Mouse (Mus musculus) lung, postnatal 10 days (tissue): Measurements from ENCODE around the gene Amz1.

Experiments
- DNase-seq: peaks from one replicate; pipeline ENCODE4 v3.0.0; 2021

Amz1 gene

GRCm38 (mm10) chr5:140723822-140724221 is at the start of gene Amz1:
Amz1 (plus strand) TSS chr5:140724127.
- no peak for DNase-seq

GRCm38 (mm10) chr5:140675079-140675478 is 48.8 kb upstream of the Amz1 start:
- DNase-seq = no peak

GRCm38 (mm10) chr5:140675640-140676039 is 48.3 kb upstream of the Amz1 start:
- DNase-seq = no peak

GRCm38 (mm10) chr5:140677137-140677536 is 46.8 kb upstream of the Amz1 start:
- DNase-seq = no peak

- DNase-seq = no peak
Measured at GRCm38 (mm10) chr5:140680051-140680450, 43.9 kb upstream of the Amz1 start.

GRCm38 (mm10) chr5:140680950-140681349 is 43.0 kb upstream of the Amz1 start:
- no peak for DNase-seq

- no peak for DNase-seq
Measured at GRCm38 (mm10) chr5:140682113-140682512, 41.8 kb upstream of the Amz1 start.

GRCm38 (mm10) chr5:140684343-140685148 is 39.4 kb upstream of the Amz1 start:
- DNase-seq = no peak

GRCm38 (mm10) chr5:140688434-140688833 is 35.5 kb upstream of the Amz1 start:
- peak; percentile 74 for DNase-seq

- DNase-seq = no peak
Measured at GRCm38 (mm10) chr5:140695987-140696386, 27.9 kb upstream of the Amz1 start.

- no peak for DNase-seq
Measured at GRCm38 (mm10) chr5:140699776-140700175, 24.2 kb upstream of the Amz1 start.

GRCm38 (mm10) chr5:140701661-140702060 is 22.3 kb upstream of the Amz1 start:
- DNase-seq = no peak

GRCm38 (mm10) chr5:140702103-140702513 is 21.8 kb upstream of the Amz1 start, which contains the start of gene Iqce:
Iqce (minus strand) TSS chr5:140702378.
- peak; percentile 97 for DNase-seq

- DNase-seq = peak; percentile 16
Measured at GRCm38 (mm10) chr5:140702618-140703175, 21.2 kb upstream of the Amz1 start.

- DNase-seq = no peak
Measured at GRCm38 (mm10) chr5:140703480-140704377, 20.2 kb upstream of the Amz1 start.

GRCm38 (mm10) chr5:140704378-140705251 is 19.3 kb upstream of the Amz1 start, which contains the start of gene Brat1:
Brat1 (plus strand) TSS chr5:140705011.
- peak; percentile 100 for DNase-seq

GRCm38 (mm10) chr5:140705501-140706171 is 18.3 kb upstream of the Amz1 start:
- DNase-seq = peak; percentile 30

- DNase-seq = no peak
Measured at GRCm38 (mm10) chr5:140710315-140710714, 13.6 kb upstream of the Amz1 start.

- DNase-seq = no peak
Measured at GRCm38 (mm10) chr5:140711040-140711439, 12.9 kb upstream of the Amz1 start.

- no peak for DNase-seq
Measured at GRCm38 (mm10) chr5:140720773-140721172, 3.2 kb upstream of the Amz1 start.

GRCm38 (mm10) chr5:140722121-140722520 is 1.8 kb upstream of the Amz1 start:
- DNase-seq = no peak
